Mouse (Mus musculus) spleen, adult 2 months (tissue): ENCODE results near the gene Ndufb5. TPM values are rescaled to one million over a fixed set of nuclear protein-coding genes. Genes with fewer than 3 reads are reported as not detected.

ENCODE experiments used
- DNase-seq, 2 experiments: peaks; one replicate each; pipeline versions ENCODE4 v3.0.0 to v3.0.0-alpha.2; 2012 to 2021; ENCODE audit warnings: low spot score in 2 of 2, low read depth in 1 of 2
- H3K27ac ChIP-seq: fragments of 200-500 bp; 2 replicates; pipeline ENCODE4 v1.5.1; 2012; ENCODE audit warnings: low read length, inconsistent platforms; ENCODE audit not compliant: insufficient read depth
- H3K27me3 ChIP-seq: fragments of 200-500 bp; 2 replicates; pipeline ENCODE4 v1.6.1; 2012; ENCODE audit warnings: mild to moderate bottlenecking, moderate library complexity, low read length, inconsistent platforms; ENCODE audit not compliant: control insufficient read depth, insufficient read depth
- H3K36me3 ChIP-seq: fragments of 200-500 bp; 2 replicates; pipeline ENCODE4 v1.6.1; 2012; ENCODE audit warnings: mild to moderate bottlenecking, low read length, inconsistent platforms; ENCODE audit not compliant: control insufficient read depth, insufficient read depth
- H3K4me1 ChIP-seq: fragments of 200-500 bp; 2 replicates; pipeline ENCODE4 v1.6.1; 2011; ENCODE audit warnings: inconsistent platforms; ENCODE audit not compliant: control insufficient read depth, insufficient read depth, insufficient read length
- H3K4me3 ChIP-seq: fragments of 200-500 bp; 2 replicates; pipeline ENCODE4 v1.5.1; 2011; ENCODE audit warnings: mild to moderate bottlenecking, inconsistent platforms; ENCODE audit not compliant: insufficient read depth, insufficient read length; ENCODE audit errors: extremely low read depth
- CTCF ChIP-seq: fragments of 200-500 bp; IDR thresholded peaks from 2 replicates; pipeline ENCODE4 v1.5.1; 2011; ENCODE audit warnings: mild to moderate bottlenecking, inconsistent platforms; ENCODE audit not compliant: insufficient read depth, insufficient read length, insufficient replicate concordance; ENCODE audit errors: extremely low read depth
- POLR2A ChIP-seq: fragments of 200-500 bp; IDR thresholded peaks from 2 replicates; pipeline ENCODE4 v1.6.1; 2011; ENCODE audit warnings: low read depth, low read length, inconsistent platforms
- WGBS: fragments of 180-500 bp; shearing (Covaris S2); methylation state at CpG from one replicate; pipeline ENCODE4 v1.1.7; 2018; 5-methylcytosine and 5-hydroxymethylcytosine counted together
- polyA plus RNA-seq: library from polyadenylated mRNA; depleted of rRNA; stranded (reverse); fragments of >200 nt; gene quantifications from 2 replicates; pipeline ENCODE4 v1.2.3, GENCODE M21; 2012; rRNA removed

The Ndufb5 gene
- 65.3 and 82.2 TPM in 2 replicates for polyA plus RNA-seq

GRCm38 (mm10) chr3:32736244-32737171, at the start of gene Ndufb5:
TSS of gene Ndufb5 (plus strand) at chr3:32736990.
- Histone ChIP-seq H3K4me1 (peaks cover 6% of the 10 kb centered on the region), H3K27me3 (no peaks in the 10 kb centered on the region), H3K4me3 (peak within 1 kb of the TSS; percentile 91), H3K27ac (peak within 1 kb of the TSS; percentile 75), H3K36me3 (peaks cover 8% of the 10 kb centered on the region)
- DNase-seq = peak; percentile 94 to 98
- TF ChIP-seq POLR2A (peak; percentile 40; the same call in 1 of the 2 replicates), CTCF (no peak)
- under 1% methylated on average over 62 of the region's 62 CpGs for WGBS

- WGBS = 62% methylated on average over 4 of the region's 4 CpGs
- DNase-seq = no peak
- Histone ChIP-seq H3K4me1 (no peaks in the 10 kb centered on the region), H3K27me3 (no peaks in the 10 kb centered on the region), H3K36me3 (no peaks in the 10 kb centered on the region), H3K27ac (no peak overlapping the region), H3K4me3 (no peak overlapping the region)
- no peak for TF ChIP-seq CTCF
- TF ChIP-seq POLR2A = no peak
Observed at GRCm38 (mm10) chr3:32687156-32687555, 49.6 kb upstream of the Ndufb5 start.

- H3K27ac ChIP-seq = no peak overlapping the region
- WGBS = 80% methylated on average over 9 of the region's 9 CpGs
- no peak overlapping the region for H3K4me3 ChIP-seq
- TF ChIP-seq CTCF (no peak), POLR2A (no peak)
- no peak for DNase-seq
- no peaks in the 10 kb centered on the region for H3K4me1 ChIP-seq
- no peaks in the 10 kb centered on the region for H3K27me3 ChIP-seq
- no peaks in the 10 kb centered on the region for H3K36me3 ChIP-seq
Observed at GRCm38 (mm10) chr3:32689567-32689999, 47.2 kb upstream of the Ndufb5 start.

GRCm38 (mm10) chr3:32690008-32690407, 46.8 kb upstream of the Ndufb5 start:
- no peak for DNase-seq
- Histone ChIP-seq H3K27me3 (no peaks in the 10 kb centered on the region), H3K27ac (no peak overlapping the region), H3K4me3 (no peak overlapping the region), H3K4me1 (no peaks in the 10 kb centered on the region), H3K36me3 (no peaks in the 10 kb centered on the region)
- WGBS = 82% methylated on average over 3 of the region's 3 CpGs
- TF ChIP-seq POLR2A (no peak), CTCF (no peak)

GRCm38 (mm10) chr3:32690901-32691300, 45.9 kb upstream of the Ndufb5 start:
- TF ChIP-seq CTCF = no peak
- TF ChIP-seq POLR2A = no peak
- Histone ChIP-seq H3K27ac (no peak overlapping the region), H3K36me3 (no peaks in the 10 kb centered on the region), H3K4me1 (no peaks in the 10 kb centered on the region), H3K4me3 (no peak overlapping the region), H3K27me3 (no peaks in the 10 kb centered on the region)
- WGBS = 44% methylated on average over 1 of the region's 1 CpGs
- DNase-seq = no peak

- Histone ChIP-seq H3K27me3 (no peaks in the 10 kb centered on the region), H3K4me1 (no peaks in the 10 kb centered on the region), H3K36me3 (no peaks in the 10 kb centered on the region), H3K4me3 (no peak overlapping the region), H3K27ac (no peak overlapping the region)
- WGBS = 87% methylated on average over 5 of the region's 5 CpGs
- no peak for DNase-seq
- no peak for TF ChIP-seq CTCF
Observed at GRCm38 (mm10) chr3:32691841-32692240, 44.9 kb upstream of the Ndufb5 start.

GRCm38 (mm10) chr3:32694211-32694610, 42.6 kb upstream of the Ndufb5 start:
- Histone ChIP-seq H3K36me3 (no peaks in the 10 kb centered on the region), H3K4me3 (no peak overlapping the region), H3K27ac (no peak overlapping the region), H3K27me3 (no peaks in the 10 kb centered on the region), H3K4me1 (no peaks in the 10 kb centered on the region)
- TF ChIP-seq CTCF (no peak), POLR2A (no peak)
- no peak for DNase-seq
- WGBS = 86% methylated on average over 5 of the region's 5 CpGs
